Mouse (Mus musculus) limb, embryonic 15.5 days (tissue): ENCODE results near the gene 4930524J08Rik. TPM values are rescaled to one million over a fixed set of nuclear protein-coding genes. Genes with fewer than 3 reads are reported as not detected.

Experiments used
- ATAC-seq: fragments of 200-750 bp; cut with Nextera tagmentation; 2 replicates; pipeline ENCODE4 v1.8.0; 2017; ENCODE audit warnings: low read depth, moderate TSS enrichment; ENCODE audit not compliant: insufficient number of reproducible peaks, low FRiP score, low TSS enrichment
- H3K27ac ChIP-seq: fragments of 300-500 bp; sonication (generic); 2 replicates; pipeline ENCODE4 v1.5.1; 2015; ENCODE audit warnings: moderate library complexity, mild to moderate bottlenecking, inconsistent platforms
- H3K27me3 ChIP-seq: fragments of 300-500 bp; sonication (generic); 2 replicates; pipeline ENCODE4 v1.6.1; 2015; ENCODE audit warnings: inconsistent platforms
- H3K36me3 ChIP-seq: fragments of 300-500 bp; sonication (generic); 2 replicates; pipeline ENCODE4 v1.6.1; 2015; ENCODE audit warnings: inconsistent platforms
- H3K4me1 ChIP-seq: fragments of 300-500 bp; sonication (generic); 2 replicates; pipeline ENCODE4 v1.6.1; 2015; ENCODE audit warnings: inconsistent platforms
- H3K4me2 ChIP-seq: fragments of 300-500 bp; sonication (generic); 2 replicates; pipeline ENCODE4 v1.6.1; 2015; ENCODE audit warnings: mild to moderate bottlenecking, inconsistent platforms
- H3K4me3 ChIP-seq: fragments of 300-500 bp; sonication (generic); 2 replicates; pipeline ENCODE4 v1.5.1; 2015; ENCODE audit warnings: mild to moderate bottlenecking, inconsistent platforms
- H3K9ac ChIP-seq: fragments of 300-500 bp; sonication (generic); 2 replicates; pipeline ENCODE4 v1.6.1; 2015; ENCODE audit warnings: inconsistent platforms
- H3K9me3 ChIP-seq: fragments of 300-500 bp; sonication (generic); 2 replicates; pipeline ENCODE4 v1.6.1; 2016; ENCODE audit warnings: inconsistent platforms
- WGBS: fragments of 180-500 bp; shearing (Covaris S2); methylation state at CpG from one replicate; pipeline ENCODE4 v1.1.7; 2015; 5-methylcytosine and 5-hydroxymethylcytosine counted together
- polyA plus RNA-seq: library from polyadenylated mRNA; unstranded; fragments of >200 nt; fragmentation: Nextera tagmentation; extraction: Ambion mirVana; gene quantifications from 2 replicates; pipeline ENCODE4 v1.2.1, GENCODE M21; 2015

Gene 4930524J08Rik
- polyA plus RNA-seq, 1 experiment from 2014 or later = 2.2 TPM

DNA sequence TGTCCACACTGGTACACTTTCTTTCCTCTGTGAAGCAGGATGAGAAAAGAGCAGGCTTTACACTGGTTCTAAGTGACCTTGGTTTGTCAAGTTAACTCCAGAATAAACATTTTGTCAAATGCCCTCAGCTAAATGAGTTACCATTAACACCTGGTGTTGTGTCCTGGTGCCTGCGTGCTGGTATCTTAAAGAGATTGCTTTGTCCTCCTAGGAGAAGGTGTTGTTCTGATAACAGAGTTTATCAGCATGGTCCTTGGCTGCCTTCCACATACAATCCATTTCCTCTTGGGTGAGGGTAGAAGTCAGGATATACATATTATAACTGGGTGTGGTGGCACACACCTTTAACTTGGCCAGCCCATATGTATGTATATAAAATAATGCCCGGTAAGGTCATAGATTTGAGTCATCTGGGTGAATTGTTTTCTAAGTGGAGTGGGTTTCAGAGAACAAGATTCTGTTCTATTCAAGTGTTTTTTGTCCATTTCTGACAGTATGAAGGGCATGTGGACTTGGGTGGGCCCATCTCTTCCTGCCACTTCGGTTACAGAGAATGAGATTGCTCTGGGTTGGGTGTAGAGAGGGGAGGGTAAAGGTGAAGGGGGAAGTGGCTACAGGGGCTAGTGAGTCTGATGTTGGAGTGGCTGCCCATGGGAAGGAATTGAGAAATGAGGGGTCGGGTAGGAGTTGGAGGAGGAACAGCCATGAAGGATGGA, 27.6 kb downstream of the 4930524J08Rik start:
- no peak for ATAC-seq
- Histone ChIP-seq H3K4me1 (no peaks in the 10 kb centered on the region), H3K4me2 (no peak overlapping the region), H3K9me3 (no peaks in the 10 kb centered on the region), H3K27me3 (no peaks in the 10 kb centered on the region), H3K36me3 (no peaks in the 10 kb centered on the region), H3K27ac (no peak overlapping the region), H3K4me3 (no peak overlapping the region), H3K9ac (no peak overlapping the region)
- 82% methylated on average over 4 of the region's 4 CpGs for WGBS

DNA sequence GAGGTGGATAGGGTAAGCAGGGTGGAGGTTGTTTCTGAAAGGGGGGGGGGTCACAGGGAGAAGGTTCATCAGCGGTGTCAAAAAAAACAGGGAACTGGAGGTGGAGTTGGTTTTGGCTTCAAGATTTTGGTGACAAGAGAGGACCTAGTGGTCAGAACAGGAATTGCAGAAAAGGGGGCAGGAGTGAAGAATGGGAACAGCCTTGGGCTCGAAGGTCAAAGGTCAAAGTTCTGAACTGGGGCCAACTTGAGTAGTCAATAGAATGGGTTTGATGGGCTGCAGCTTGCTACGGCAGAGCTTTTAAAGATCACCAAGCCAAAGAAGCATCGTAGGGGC, 28.1 kb downstream of the 4930524J08Rik start:
- H3K36me3 ChIP-seq = no peaks in the 10 kb centered on the region
- ATAC-seq = no peak
- no peaks in the 10 kb centered on the region for H3K27me3 ChIP-seq
- no peaks in the 10 kb centered on the region for H3K4me1 ChIP-seq
- no peak overlapping the region for H3K4me2 ChIP-seq
- 83% methylated on average over 4 of the region's 4 CpGs for WGBS
- H3K9ac ChIP-seq = no peak overlapping the region
- H3K27ac ChIP-seq = no peak overlapping the region
- H3K4me3 ChIP-seq = no peak overlapping the region
- H3K9me3 ChIP-seq = no peaks in the 10 kb centered on the region

DNA sequence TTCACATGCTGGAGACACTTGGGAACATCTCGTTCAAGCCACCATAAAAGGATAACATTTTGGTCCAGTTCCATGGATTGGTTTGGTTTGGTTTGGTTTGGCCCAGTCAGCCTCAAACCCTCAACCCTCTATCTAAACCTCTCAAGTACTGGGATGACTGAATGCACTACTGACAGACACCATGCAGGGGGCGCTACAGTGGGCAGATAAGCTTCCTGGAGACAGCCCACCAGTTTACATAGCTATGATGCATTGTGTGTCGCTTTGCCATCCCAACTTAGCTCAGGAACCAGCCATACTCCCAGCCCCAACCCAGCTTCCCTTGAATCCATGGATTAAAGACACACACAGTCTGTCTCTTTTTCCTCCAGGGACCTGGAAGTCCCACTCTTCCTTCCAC, 29.6 kb downstream of the 4930524J08Rik start:
- Histone ChIP-seq H3K36me3 (no peaks in the 10 kb centered on the region), H3K9ac (no peak overlapping the region), H3K27ac (no peak overlapping the region), H3K4me3 (no peak overlapping the region), H3K27me3 (no peaks in the 10 kb centered on the region), H3K4me1 (no peaks in the 10 kb centered on the region), H3K4me2 (no peak overlapping the region), H3K9me3 (no peaks in the 10 kb centered on the region)
- 56% methylated on average over 3 of the region's 3 CpGs for WGBS
- no peak for ATAC-seq

DNA sequence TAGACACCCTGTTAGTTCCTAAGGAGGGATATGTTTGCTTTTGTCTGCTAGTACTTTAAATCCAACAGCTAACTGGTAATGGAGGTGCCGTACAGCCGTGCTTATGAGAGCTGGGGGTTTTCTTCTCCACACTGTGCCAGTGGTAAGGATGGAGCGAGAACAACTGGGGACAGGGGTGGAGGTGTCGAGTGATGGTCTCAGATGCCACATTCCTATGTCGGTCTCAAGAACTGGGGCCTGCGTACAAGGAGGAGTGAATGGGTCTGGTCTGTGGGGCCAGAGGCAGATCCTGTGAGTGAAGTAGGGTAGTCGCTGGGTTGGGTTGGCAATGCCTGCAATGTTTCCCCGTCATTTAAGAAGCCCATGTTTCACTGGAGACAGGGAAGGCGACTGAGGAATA, 33.7 kb downstream of the 4930524J08Rik start:
- Histone ChIP-seq H3K4me2 (no peak overlapping the region), H3K27ac (no peak overlapping the region), H3K36me3 (no peaks in the 10 kb centered on the region), H3K9ac (no peak overlapping the region), H3K9me3 (no peaks in the 10 kb centered on the region), H3K27me3 (no peaks in the 10 kb centered on the region), H3K4me1 (no peaks in the 10 kb centered on the region), H3K4me3 (no peak overlapping the region)
- no peak for ATAC-seq
- WGBS = 84% methylated on average over 9 of the region's 9 CpGs

DNA sequence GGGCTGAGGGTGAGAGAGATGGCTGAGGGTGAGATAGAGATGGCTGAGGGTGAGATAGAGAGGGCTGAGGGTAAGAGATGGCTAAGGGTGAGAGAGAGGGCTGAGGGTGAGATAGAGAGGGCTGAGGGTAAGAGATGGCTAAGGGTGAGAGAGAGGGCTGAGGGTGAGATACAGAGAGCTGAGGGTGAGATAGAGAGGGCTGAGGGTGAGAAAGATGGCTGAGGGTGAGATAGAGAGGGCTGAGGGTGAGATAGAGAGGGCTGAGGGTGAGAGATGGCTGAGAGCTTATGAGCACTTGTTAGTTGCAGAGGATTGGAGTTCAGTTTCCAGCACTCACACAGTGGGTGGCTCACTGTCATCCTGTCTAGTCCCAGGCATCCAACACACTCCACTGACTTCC, 41.2 kb downstream of the 4930524J08Rik start:
- Histone ChIP-seq H3K4me2 (no peak overlapping the region), H3K36me3 (no peaks in the 10 kb centered on the region), H3K27ac (no peak overlapping the region), H3K9ac (no peak overlapping the region), H3K4me1 (no peaks in the 10 kb centered on the region), H3K9me3 (no peaks in the 10 kb centered on the region), H3K4me3 (no peak overlapping the region), H3K27me3 (no peaks in the 10 kb centered on the region)
- ATAC-seq = no peak

DNA sequence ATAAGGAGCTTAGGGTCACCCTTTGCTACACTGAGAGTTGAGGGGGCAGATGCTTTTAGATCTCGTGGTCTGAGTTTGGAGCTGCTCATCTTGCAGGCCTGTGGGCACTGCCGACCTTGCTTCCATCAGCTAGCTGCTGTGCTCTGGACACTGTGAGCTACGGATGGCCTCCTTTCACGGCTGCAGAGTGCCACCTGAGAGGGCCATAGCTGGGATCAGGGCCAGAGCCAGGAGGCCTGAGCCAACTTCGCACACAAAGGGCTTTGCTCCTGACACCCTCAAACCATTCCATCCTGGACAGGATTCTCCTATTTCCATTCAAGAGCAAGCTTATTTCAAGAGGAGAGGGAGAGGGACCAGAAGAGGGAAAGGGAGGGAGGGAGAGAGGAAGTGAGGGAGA, 45.5 kb downstream of the 4930524J08Rik start:
- no peak overlapping the region for H3K4me3 ChIP-seq
- no peak overlapping the region for H3K9ac ChIP-seq
- H3K27me3 ChIP-seq = no peaks in the 10 kb centered on the region
- no peaks in the 10 kb centered on the region for H3K9me3 ChIP-seq
- no peaks in the 10 kb centered on the region for H3K4me1 ChIP-seq
- 66% methylated on average over 5 of the region's 5 CpGs for WGBS
- no peak overlapping the region for H3K4me2 ChIP-seq
- no peak for ATAC-seq
- no peak overlapping the region for H3K27ac ChIP-seq
- no peaks in the 10 kb centered on the region for H3K36me3 ChIP-seq

DNA sequence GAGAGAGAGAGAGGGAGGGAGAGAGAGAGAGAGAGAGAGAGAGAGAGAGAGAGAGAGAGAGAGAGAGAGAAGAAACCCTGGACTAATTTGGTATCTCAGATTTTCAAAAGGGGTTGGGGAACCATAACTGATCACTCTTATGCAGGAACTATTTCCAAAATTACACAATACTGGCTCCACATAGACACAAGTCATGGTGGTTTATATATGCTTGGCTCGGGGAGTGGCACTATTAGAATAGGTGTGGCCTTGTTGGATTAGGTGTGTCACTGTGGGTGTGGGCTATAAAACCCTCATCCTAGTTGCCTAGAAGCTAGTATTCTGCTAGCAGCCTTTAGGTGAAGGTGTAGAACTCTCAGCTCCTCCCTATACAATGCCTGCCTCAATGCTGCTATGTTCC, 46.0 kb downstream of the 4930524J08Rik start:
- H3K27ac ChIP-seq = no peak overlapping the region
- peaks cover under 1% of the 10 kb centered on the region for H3K4me1 ChIP-seq
- no peak overlapping the region for H3K9ac ChIP-seq
- no peaks in the 10 kb centered on the region for H3K27me3 ChIP-seq
- H3K9me3 ChIP-seq = no peaks in the 10 kb centered on the region
- no peak for ATAC-seq
- H3K4me2 ChIP-seq = no peak overlapping the region
- no peak overlapping the region for H3K4me3 ChIP-seq
- WGBS = 68% methylated on average over 1 of the region's 1 CpGs
- no peaks in the 10 kb centered on the region for H3K36me3 ChIP-seq

Other genes starting within 250 kb of the 4930524J08Rik start
- gene Rasgef1b, start 250.0 kb upstream of the 4930524J08Rik start, polyA plus RNA-seq = 8.6 and 8.8 TPM in 2 replicates
- gene Vamp9, start 72.8 kb upstream of the 4930524J08Rik start, polyA plus RNA-seq = 0.54 and 0.63 TPM in 2 replicates
- 134 and 153 TPM in 2 replicates for gene Hnrnpd, start 123 bp upstream of the 4930524J08Rik start, polyA plus RNA-seq
- 135 and 148 TPM in 2 replicates for gene Hnrnpdl, start 60.6 kb downstream of the 4930524J08Rik start, polyA plus RNA-seq
- gene Enoph1, start 60.9 kb downstream of the 4930524J08Rik start, polyA plus RNA-seq = 42.6 and 43.6 TPM in 2 replicates
- gene Tmem150c, start 180.7 kb downstream of the 4930524J08Rik start, polyA plus RNA-seq = 9.3 and 9.9 TPM in 2 replicates